9 mouse cellular contexts compared by ENCODE assay signal in genomic region chr1:184734991-184735920, GRCm38 (mm10). TPM values are rescaled to one million over a fixed set of nuclear protein-coding genes. Genes with fewer than 3 reads are reported as not detected.
DNase-seq lines count a peak whose midpoint lies in the region; ATAC-seq and TF ChIP-seq lines count a peak whose summit lies in the region.
"Had no signal": no experiment of that assay in that cellular context is flagged by ENCODE, and none has a peak within 500 bp of the region (broad histone marks: within the 10 kb centered on the region; RNA-seq: fewer than 3 reads in every experiment).

No protein-coding gene starts in this region.

- H3K36me3 ChIP-seq in kidney, embryonic 16.5 days (ENCODE audit: insufficient read depth, low read length), result no peaks in the 10 kb centered on the region

- DNase-seq in gastrocnemius, adult 2 months, result no peak
- DNase-seq in gastrocnemius, postnatal 14 days, result no peak
- peak; percentile 64 to 78 for DNase-seq in lung, postnatal 4 days
- DNase-seq in testis, postnatal 10 days (ENCODE audit: low spot score), result no peak
- no peak for DNase-seq in layer of hippocampus, postnatal 10 days (ENCODE audit: low spot score in 2 of 2)
- DNase-seq: right cerebral cortex, postnatal 14 days had no signal

- H3K4me2 ChIP-seq in kidney, embryonic 16.5 days (replicated peaks; ENCODE audit: low read depth, low read length), result no peak overlapping the region

- H3K4me1 ChIP-seq in bone marrow macrophage, adult 2 months (ENCODE audit: control insufficient read depth, insufficient read depth, low read length), result peaks cover 10% of the 10 kb centered on the region
- H3K4me1 ChIP-seq in kidney, embryonic 16.5 days (ENCODE audit: insufficient read depth, low read length), result peaks cover 22% of the 10 kb centered on the region

- ATAC-seq in kidney, embryonic 16.5 days (ENCODE audit: low FRiP score, low TSS enrichment), result no peak
- no peak for ATAC-seq in frontal cortex, adult (ENCODE audit: low TSS enrichment)

- WGBS in kidney, embryonic 16.5 days, result 5% methylated on average over 25 of the region's 25 CpGs

- no peak for TF ChIP-seq CTCF in gastrocnemius, adult 2 months (IDR thresholded peaks at IDR 0.05)
- TF ChIP-seq CTCF in bone marrow macrophage, adult 2 months (IDR thresholded peaks at IDR 0.05; ENCODE audit: low read depth, low read length), result no peak

- H3K9me3 ChIP-seq in kidney, embryonic 16.5 days (ENCODE audit: low read length), result no peaks in the 10 kb centered on the region

- H3K9ac ChIP-seq in kidney, embryonic 16.5 days (replicated peaks; ENCODE audit: low read length), result no peak overlapping the region; the same call in 1 of the 2 replicates

- peaks cover 80% of the 10 kb centered on the region for H3K27me3 ChIP-seq in kidney, embryonic 16.5 days (ENCODE audit: insufficient read depth, low read length)

- intact Hi-C loops in gastrocnemius, adult 2 months (cut with DNase I), result loop anchor here (5.0 kb wide), 3 partner anchors 58 to 358 kb away; no protein-coding TSS in a partner anchor
- intact Hi-C loops in gastrocnemius, postnatal 14 days (cut with DNase I; ENCODE audit: low total_unique reads), result loop anchor here (5.0 to 10.0 kb wide), 2 partner anchors 280 to 468 kb away; no protein-coding TSS in a partner anchor

- TF ChIP-seq POLR2A in bone marrow macrophage, adult 2 months (IDR thresholded peaks at IDR 0.05; ENCODE audit: borderline replicate concordance, low read depth, low read length), result no peak

- H3K4me3 ChIP-seq in gastrocnemius, adult 2 months, result peak overlapping the region; percentile 79
- H3K4me3 ChIP-seq in bone marrow macrophage, adult 2 months (ENCODE audit: insufficient read depth, low read length), result peak overlapping the region; percentile 66
- no peak overlapping the region for H3K4me3 ChIP-seq in kidney, embryonic 16.5 days (ENCODE audit: low read length)

- H3K27ac ChIP-seq in gastrocnemius, adult 2 months, result peak overlapping the region; percentile 78
- peak overlapping the region; percentile 64 for H3K27ac ChIP-seq in bone marrow macrophage, adult 2 months (ENCODE audit: insufficient read depth, low read depth, low read length)
- peak overlapping the region; percentile 65 for H3K27ac ChIP-seq in kidney, embryonic 16.5 days (ENCODE audit: low read length)

RNA-seq across cellular contexts. Expression of gene Hlx, which starts 2.8 kb away (rescaled TPM):
- 10 to 100 TPM in 1 of 2 experiments, 1 to 10 TPM in 1; 6.9 to 10.9 TPM for total RNA-seq in gastrocnemius, adult 2 months (2021)
- total RNA-seq in gastrocnemius, postnatal 14 days (2021), result 10 to 100 TPM; 22.9 to 24.1 TPM
- 63.1 and 68.5 TPM in 2 replicates for polyA plus RNA-seq in bone marrow macrophage, adult 2 months (2012; ENCODE audit: insufficient read depth, insufficient read length, missing spikeins)
- 12.8 and 13.2 TPM in 2 replicates for polyA plus RNA-seq in kidney, embryonic 16.5 days (2015; fragmentation: Nextera tagmentation; extraction: Ambion mirVana)
- 1 to 10 TPM; 1.0 to 1.4 TPM for total RNA-seq in layer of hippocampus, postnatal 10 days (2021)

Comparison
In these comparisons a context has a peak if more than half of its experiments do, and no peak if none do; other contexts are left out.
1. DNase-seq: peak in lung, postnatal 4 days (2 of 2); none in gastrocnemius, adult 2 months (single experiment), gastrocnemius, postnatal 14 days (single experiment), testis, postnatal 10 days (single experiment) and layer of hippocampus, postnatal 10 days (0 of 2).
2. Peak in every context shown above with its lines, with median percentiles within 50 percentile points of each other: H3K27ac ChIP-seq.